Mouse (Mus musculus) myocyte (in vitro differentiated cells): Measurements from ENCODE around the gene Atg4c. TPM values are rescaled to one million over a fixed set of nuclear protein-coding genes. Genes with fewer than 3 reads are reported as not detected.

Source experiments
- H3K27me3 ChIP-seq: one replicate; pipeline ENCODE4 v1.6.1; 2011; ENCODE audit not compliant: control insufficient read depth, insufficient read depth, insufficient read length
- H3K36me3 ChIP-seq: one replicate; pipeline ENCODE4 v1.6.1; 2011; ENCODE audit not compliant: control insufficient read depth, insufficient read depth
- H3K4me2 ChIP-seq: one replicate; pipeline ENCODE4 v1.6.1; 2011; ENCODE audit warnings: low read depth, control low read depth
- H3K4me3 ChIP-seq: one replicate; pipeline ENCODE4 v1.5.1; 2011; ENCODE audit warnings: mild to moderate bottlenecking, control low read depth, moderate library complexity
- H3K79me2 ChIP-seq: one replicate; pipeline ENCODE4 v1.6.1; 2011; ENCODE audit not compliant: control insufficient read depth, insufficient read depth
- H3ac ChIP-seq: one replicate; pipeline ENCODE4 v1.6.1; 2011; ENCODE audit not compliant: control insufficient read depth, insufficient read length
- CEBPB ChIP-seq: IDR thresholded peaks from 2 replicates; pipeline ENCODE4 v1.6.1; 2011; ENCODE audit warnings: mild to moderate bottlenecking, moderate library complexity; ENCODE audit not compliant: poor library complexity, insufficient read depth, severe bottlenecking
- E2F4 ChIP-seq: IDR thresholded peaks from one replicate; pipeline ENCODE4 v1.6.1; 2011; ENCODE audit warnings: mild to moderate bottlenecking, control low read depth, moderate library complexity; ENCODE audit not compliant: insufficient read depth
- MAX ChIP-seq: IDR thresholded peaks from one replicate; pipeline ENCODE4 v1.6.1; 2011; ENCODE audit warnings: low read depth, mild to moderate bottlenecking, control low read depth
- MYOD1 ChIP-seq, 3 experiments: IDR thresholded peaks; one replicate each; pipeline ENCODE4 v1.6.1; 2011; ENCODE audit warnings: control low read depth in 2 of 3, low read depth in 2 of 3, mild to moderate bottlenecking in 2 of 3, moderate library complexity in 1 of 3; ENCODE audit not compliant: insufficient read length in 2 of 3, control insufficient read depth in 1 of 3
- MYOG ChIP-seq, 3 experiments: IDR thresholded peaks; one replicate each; pipeline ENCODE4 v1.6.1; 2011; ENCODE audit warnings: control low read depth in 2 of 3, low read depth in 2 of 3, mild to moderate bottlenecking in 2 of 3; ENCODE audit not compliant: insufficient read length in 2 of 3, control insufficient read depth in 1 of 3, insufficient read depth in 1 of 3
- POLR2A ChIP-seq: IDR thresholded peaks from one replicate; pipeline ENCODE4 v1.6.1; 2011; ENCODE audit warnings: low read depth, mild to moderate bottlenecking, control low read depth, moderate library complexity; ENCODE audit not compliant: insufficient read length
- POLR2AphosphoS2 ChIP-seq: IDR thresholded peaks from one replicate; pipeline ENCODE4 v1.6.1; 2011; ENCODE audit warnings: low read depth, control low read depth; ENCODE audit not compliant: insufficient read length
- REST ChIP-seq: IDR thresholded peaks from one replicate; pipeline ENCODE4 v1.6.1; 2011; ENCODE audit warnings: mild to moderate bottlenecking, control low read depth, moderate library complexity; ENCODE audit not compliant: insufficient read depth, insufficient read length
- SRF ChIP-seq: IDR thresholded peaks from one replicate; pipeline ENCODE4 v1.6.1; 2011; ENCODE audit warnings: low read depth; ENCODE audit not compliant: control insufficient read depth, insufficient read length
- TCF12 ChIP-seq: IDR thresholded peaks from one replicate; pipeline ENCODE4 v1.6.1; 2011; ENCODE audit warnings: mild to moderate bottlenecking, control low read depth; ENCODE audit not compliant: poor library complexity, insufficient read depth, severe bottlenecking
- TCF3 ChIP-seq: IDR thresholded peaks from one replicate; pipeline ENCODE4 v1.6.1; 2011; ENCODE audit warnings: low read depth, control low read depth; ENCODE audit not compliant: insufficient read length
- USF1 ChIP-seq: IDR thresholded peaks from one replicate; pipeline ENCODE4 v1.6.1; 2011; ENCODE audit warnings: low read depth, mild to moderate bottlenecking, control low read depth, moderate library complexity
- polyA plus RNA-seq: library from polyadenylated mRNA; unstranded; fragments of >200 nt; fragmentation: generic; extraction: Trizol; gene quantifications from one replicate; pipeline ENCODE4 v1.2.1, GENCODE M21; 2012; ENCODE audit warnings: missing spikeins

Atg4c gene
- polyA plus RNA-seq, 1 experiment: 3.5 TPM

DNA sequence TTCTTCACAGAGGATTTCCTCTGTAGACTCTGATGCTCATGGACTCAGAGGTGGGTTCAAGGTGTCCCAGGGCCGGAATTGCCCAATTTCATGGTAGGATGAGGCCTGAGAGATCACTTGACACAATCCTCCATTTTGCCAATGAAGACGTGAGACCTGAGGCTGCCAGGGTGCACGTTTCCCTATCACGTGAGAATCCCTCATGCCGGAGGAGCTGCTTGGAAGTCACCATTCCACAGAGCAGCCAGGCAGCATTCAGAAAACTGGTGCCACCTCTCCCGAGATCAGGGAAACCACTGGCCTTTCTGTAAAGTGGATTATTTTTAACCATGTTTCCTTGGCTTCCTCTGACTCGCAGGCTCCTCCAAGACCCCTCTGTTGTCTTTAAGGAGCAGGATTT lies 88.0 kb downstream of the Atg4c start:
- Histone ChIP-seq H3K27me3 (no peaks in the 10 kb centered on the region), H3K4me2 (no peak overlapping the region), H3K79me2 (no peaks in the 10 kb centered on the region), H3K4me3 (no peak overlapping the region), H3K36me3 (no peaks in the 10 kb centered on the region), H3ac (no peak overlapping the region)
- TF ChIP-seq TCF12 (no peak), MYOD1 (IDR thresholded peaks at IDR 0.05; ENCODE audit: control insufficient read depth in 1 of 3, insufficient read length in 2 of 3, low read depth in 2 of 3) (no peak), MAX (no peak), E2F4 (no peak), REST (no peak), POLR2A (no peak), CEBPB (no peak), TCF3 (no peak), POLR2AphosphoS2 (no peak), SRF (no peak), MYOG (IDR thresholded peaks at IDR 0.05; ENCODE audit: control insufficient read depth in 1 of 3, insufficient read depth in 1 of 3, insufficient read length in 2 of 3, low read depth in 2 of 3) (no peak), USF1 (no peak)

DNA sequence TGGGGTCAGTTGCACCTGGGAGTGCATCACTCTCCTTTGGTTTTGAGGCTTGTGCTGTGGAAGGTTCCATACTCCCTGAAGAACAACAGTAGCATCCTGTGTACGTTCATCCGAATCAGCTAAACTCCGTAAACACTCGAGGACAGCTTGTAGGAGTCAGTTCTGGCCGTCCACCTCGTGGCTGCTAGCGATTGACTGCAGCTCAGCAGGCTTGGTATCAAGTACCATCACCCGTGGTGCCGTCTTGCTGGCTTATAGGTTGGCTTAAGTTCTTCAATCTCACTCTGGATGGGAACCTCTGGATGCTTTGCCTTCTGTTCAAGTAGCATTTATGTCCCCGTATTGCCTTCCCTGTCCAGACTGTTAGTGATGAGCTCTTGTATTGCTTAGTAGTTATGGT lies 95.6 kb downstream of the Atg4c start:
- Histone ChIP-seq H3K27me3 (no peaks in the 10 kb centered on the region), H3ac (no peak overlapping the region), H3K36me3 (no peaks in the 10 kb centered on the region), H3K79me2 (no peaks in the 10 kb centered on the region), H3K4me2 (no peak overlapping the region), H3K4me3 (no peak overlapping the region)
- TF ChIP-seq CEBPB (no peak), MYOG (IDR thresholded peaks at IDR 0.05; ENCODE audit: control insufficient read depth in 1 of 3, insufficient read depth in 1 of 3, insufficient read length in 2 of 3, low read depth in 2 of 3) (no peak), MAX (no peak), POLR2AphosphoS2 (no peak), E2F4 (no peak), TCF3 (no peak), USF1 (no peak), REST (no peak), SRF (no peak), MYOD1 (IDR thresholded peaks at IDR 0.05; ENCODE audit: control insufficient read depth in 1 of 3, insufficient read length in 2 of 3, low read depth in 2 of 3) (no peak), POLR2A (no peak), TCF12 (no peak)

DNA sequence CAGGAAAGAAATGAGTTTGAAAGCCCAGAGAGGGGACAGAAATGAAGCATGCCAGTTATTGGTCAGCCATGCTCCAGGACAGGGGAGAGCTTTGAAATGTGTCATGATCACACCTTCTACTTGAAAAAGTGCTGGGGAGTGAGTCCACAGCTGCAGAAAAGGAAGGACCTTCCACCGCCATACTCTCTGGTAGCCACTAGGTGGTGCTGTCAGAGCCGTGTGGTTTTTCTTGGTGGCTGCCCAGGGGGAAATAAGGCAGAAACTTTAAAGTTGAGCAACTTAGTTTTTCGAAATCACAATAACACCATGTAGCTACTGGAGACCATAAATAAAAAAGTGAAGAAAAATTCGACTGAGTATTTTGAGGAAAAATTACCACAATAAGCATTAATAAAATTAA lies 104.9 kb downstream of the Atg4c start:
- Histone ChIP-seq H3K27me3 (no peaks in the 10 kb centered on the region), H3K4me2 (no peak overlapping the region), H3ac (no peak overlapping the region), H3K79me2 (no peaks in the 10 kb centered on the region), H3K4me3 (no peak overlapping the region), H3K36me3 (no peaks in the 10 kb centered on the region)
- no peak for TF ChIP-seq MYOD1 (IDR thresholded peaks at IDR 0.05; ENCODE audit: control insufficient read depth in 1 of 3, insufficient read length in 2 of 3, low read depth in 2 of 3)
- no peak for TF ChIP-seq REST
- TF ChIP-seq MYOG (IDR thresholded peaks at IDR 0.05; ENCODE audit: control insufficient read depth in 1 of 3, insufficient read depth in 1 of 3, insufficient read length in 2 of 3, low read depth in 2 of 3): no peak
- TF ChIP-seq TCF3: no peak
- no peak for TF ChIP-seq E2F4
- no peak for TF ChIP-seq POLR2AphosphoS2
- TF ChIP-seq MAX: no peak
- no peak for TF ChIP-seq SRF
- TF ChIP-seq CEBPB: no peak
- TF ChIP-seq USF1: no peak

DNA sequence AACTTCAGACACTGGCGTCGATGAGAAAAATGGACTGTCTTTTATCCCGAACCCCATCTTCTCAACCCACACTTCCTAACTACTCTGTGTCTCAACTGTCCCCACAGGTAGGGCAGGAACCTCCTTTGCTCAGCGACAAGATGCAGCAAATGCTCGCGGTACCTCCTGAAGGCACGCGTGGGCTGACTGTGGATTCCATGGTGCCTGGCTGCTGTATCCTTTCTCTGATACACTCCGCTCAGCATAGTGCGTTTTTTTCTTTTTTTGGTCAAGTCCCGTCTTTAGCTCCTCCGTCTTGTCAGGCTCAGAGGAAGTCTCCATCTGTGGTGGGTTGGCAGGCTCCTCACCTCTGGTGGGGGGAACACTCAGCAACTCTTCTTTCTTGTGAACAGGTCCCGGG lies 111.1 kb downstream of the Atg4c start:
- Histone ChIP-seq H3K27me3 (peaks cover 33% of the 10 kb centered on the region), H3K4me2 (no peak overlapping the region), H3ac (no peak overlapping the region), H3K79me2 (no peaks in the 10 kb centered on the region), H3K4me3 (no peak overlapping the region), H3K36me3 (no peaks in the 10 kb centered on the region)
- TF ChIP-seq REST (no peak), MAX (no peak), TCF12 (no peak)

Other genes starting within 250 kb of the Atg4c start
- gene Angptl3, start 163.0 kb upstream of the Atg4c start, polyA plus RNA-seq: 0.04 TPM
- gene Dock7, start 73.0 kb upstream of the Atg4c start, polyA plus RNA-seq: 24.7 TPM
- 0.02 TPM for gene Gm12689, start 102.0 kb downstream of the Atg4c start, polyA plus RNA-seq